Mouse (Mus musculus): Measurements from ENCODE around the gene Mpp6.

Mpp6 gene

GRCm38 (mm10) chr6:50149378-50149777 lies 39.3 kb downstream of the Mpp6 start:
- in situ Hi-C loops (cut with MboI) = no loop called here

DNA sequence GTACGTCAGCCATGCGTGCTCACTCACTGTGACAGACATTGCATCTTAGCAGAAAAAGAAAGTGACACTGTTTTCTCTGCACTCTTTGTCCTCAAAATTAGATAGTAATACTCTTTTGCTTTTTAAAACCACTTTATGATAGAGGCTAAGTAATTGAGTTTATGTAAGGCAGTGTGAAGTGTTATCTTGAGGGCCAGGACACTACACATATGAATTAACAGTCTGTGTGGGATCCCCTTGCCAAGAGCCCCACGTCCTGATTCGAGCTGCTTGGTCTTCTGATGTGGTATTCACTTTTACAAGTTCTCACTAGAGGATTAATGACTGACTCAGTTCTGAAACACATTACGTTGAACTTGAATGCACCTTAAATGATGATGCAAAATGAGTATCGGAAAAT lies 49.8 kb downstream of the Mpp6 start:
- in situ Hi-C loops (cut with MboI) = no loop called here

DNA sequence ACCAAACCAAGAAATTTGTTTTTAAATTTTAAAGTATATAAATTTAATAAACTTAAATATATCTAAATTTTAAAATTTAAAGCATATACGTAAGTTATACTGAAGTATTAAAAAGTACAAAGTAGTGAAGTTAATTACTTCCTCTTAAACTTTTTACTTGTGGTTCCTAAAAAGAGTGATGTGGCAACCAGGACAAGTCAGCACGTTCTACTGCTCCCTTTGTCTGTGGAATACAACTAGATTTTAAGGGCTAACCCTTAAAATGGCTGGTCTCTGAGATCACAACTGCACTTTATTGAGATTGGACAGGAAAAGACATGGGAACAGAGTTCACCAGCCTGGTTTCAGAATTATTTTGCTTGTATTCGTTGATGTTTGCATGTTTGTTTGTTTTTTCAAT lies 53.0 kb downstream of the Mpp6 start:
- in situ Hi-C loops (cut with MboI) = no loop called here

- in situ Hi-C loops (cut with MboI) = no loop called here
Measured at GRCm38 (mm10) chr6:50168821-50169220, 58.8 kb downstream of the Mpp6 start.

DNA sequence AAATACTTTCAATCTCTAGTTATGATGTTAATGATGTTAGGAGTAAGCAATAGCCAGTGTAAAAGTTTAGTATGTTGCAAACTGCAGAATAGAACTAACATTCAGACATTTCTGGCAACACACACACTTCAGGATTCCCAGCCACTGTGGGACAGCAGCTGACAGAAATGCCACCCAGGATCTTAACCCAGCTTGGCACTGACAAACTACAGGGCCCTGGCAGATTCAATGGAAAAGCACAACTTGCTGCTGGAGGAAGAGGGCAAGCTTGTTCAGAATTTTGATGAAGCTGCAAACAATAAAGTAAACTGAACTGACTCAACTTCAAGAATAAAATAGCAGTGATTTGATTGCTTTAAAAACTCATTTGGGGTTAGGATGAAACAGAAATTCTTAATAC lies 59.7 kb downstream of the Mpp6 start:
- in situ Hi-C loops (cut with MboI) = no loop called here

- in situ Hi-C loops (cut with MboI) = no loop called here
Measured at GRCm38 (mm10) chr6:50175736-50176135, 65.7 kb downstream of the Mpp6 start.

DNA sequence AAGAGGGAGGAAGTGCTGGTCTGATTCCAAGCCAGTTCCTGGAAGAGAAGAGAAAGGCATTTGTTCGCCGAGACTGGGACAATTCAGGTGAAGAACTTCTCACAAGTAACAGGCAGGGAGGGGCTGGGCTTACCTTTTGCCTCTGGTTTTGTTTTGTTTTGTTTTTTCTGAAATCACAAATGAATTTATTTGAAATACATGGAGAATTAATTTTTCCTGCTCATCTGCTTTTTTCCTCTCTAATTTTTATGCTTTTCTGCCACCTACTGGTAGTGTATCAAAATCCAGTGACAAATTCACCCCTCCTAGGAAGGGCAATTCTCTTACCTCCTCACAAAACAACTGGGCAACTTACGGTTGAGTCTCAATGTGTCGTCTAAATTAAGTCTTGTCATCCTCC lies 70.1 kb downstream of the Mpp6 start:
- in situ Hi-C loops (cut with MboI) = no loop called here

DNA sequence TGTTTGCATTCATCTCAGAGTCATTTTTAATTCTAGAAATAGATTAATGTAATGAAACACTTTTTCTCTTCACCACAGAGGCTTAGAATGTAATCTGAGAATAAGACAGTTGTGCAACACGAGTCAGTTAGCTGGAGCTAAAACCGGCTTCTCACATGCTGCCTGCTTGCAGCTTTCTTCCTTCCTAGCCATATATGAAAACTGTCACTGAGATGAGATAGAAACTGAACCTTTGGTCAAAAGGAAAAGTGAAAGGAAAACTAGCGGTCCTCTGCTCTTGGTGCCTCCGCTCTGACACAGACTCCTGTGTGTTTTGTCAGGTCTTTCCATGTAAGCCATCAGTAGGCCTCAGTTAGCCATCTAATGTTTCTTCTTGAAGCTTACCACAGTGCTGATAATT lies 77.9 kb downstream of the Mpp6 start:
- in situ Hi-C loops (cut with MboI) = no loop called here

DNA sequence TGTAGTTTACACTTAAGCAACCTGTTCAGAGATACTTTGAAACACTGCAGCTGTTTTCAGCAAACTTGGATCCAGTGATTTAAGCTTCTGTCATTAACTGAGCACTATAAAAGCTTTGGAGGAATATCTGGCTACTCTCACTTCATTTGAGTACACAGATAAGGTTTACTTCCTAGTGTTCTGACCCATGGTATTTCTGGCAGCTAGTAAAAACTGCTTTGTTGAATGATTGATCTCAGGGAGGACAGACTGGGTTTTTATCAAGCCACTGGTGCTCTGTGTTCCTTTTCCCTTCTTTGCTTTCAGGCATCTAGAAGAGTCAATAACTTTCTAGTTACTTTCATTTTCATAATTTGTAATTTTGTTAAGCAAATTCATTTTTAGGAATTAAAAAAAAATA lies 79.3 kb downstream of the Mpp6 start:
- in situ Hi-C loops (cut with MboI) = no loop called here

DNA sequence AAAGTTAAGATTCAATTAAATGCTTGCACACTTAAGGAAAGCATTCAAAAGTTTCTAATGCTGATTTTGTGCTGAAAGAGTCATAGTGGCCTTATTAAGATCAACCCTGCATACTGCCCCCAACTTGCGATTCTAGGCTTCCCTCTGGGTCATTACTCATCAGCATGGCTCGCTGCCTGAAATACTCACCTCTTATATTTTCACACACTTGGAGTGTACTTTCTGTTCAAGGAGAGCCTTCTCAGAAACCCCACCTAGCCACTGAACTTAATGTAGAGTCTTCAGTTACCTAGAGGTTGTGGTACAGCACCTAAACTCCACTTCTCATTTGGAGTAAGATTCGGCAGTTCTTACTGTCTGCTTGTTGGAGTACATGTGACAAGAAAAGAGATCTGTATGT lies 81.6 kb downstream of the Mpp6 start:
- in situ Hi-C loops (cut with MboI) = no loop called here

- in situ Hi-C loops (cut with MboI) = no loop called here
Measured at GRCm38 (mm10) chr6:50192169-50192568, 82.1 kb downstream of the Mpp6 start.

- in situ Hi-C loops (cut with MboI) = no loop called here
Measured at GRCm38 (mm10) chr6:50192822-50193221, 82.8 kb downstream of the Mpp6 start.

- in situ Hi-C loops (cut with MboI) = no loop called here
Measured at GRCm38 (mm10) chr6:50193851-50194250, 83.8 kb downstream of the Mpp6 start.

GRCm38 (mm10) chr6:50204356-50204755 lies 94.3 kb downstream of the Mpp6 start:
- in situ Hi-C loops (cut with MboI) = no loop called here

GRCm38 (mm10) chr6:50205093-50205492 lies 95.1 kb downstream of the Mpp6 start:
- in situ Hi-C loops (cut with MboI) = no loop called here

- in situ Hi-C loops (cut with MboI) = no loop called here
Measured at GRCm38 (mm10) chr6:50214711-50215372, 104.8 kb downstream of the Mpp6 start.

- in situ Hi-C loops (cut with MboI) = no loop called here
Measured at GRCm38 (mm10) chr6:50215373-50215745, 105.3 kb downstream of the Mpp6 start.

DNA sequence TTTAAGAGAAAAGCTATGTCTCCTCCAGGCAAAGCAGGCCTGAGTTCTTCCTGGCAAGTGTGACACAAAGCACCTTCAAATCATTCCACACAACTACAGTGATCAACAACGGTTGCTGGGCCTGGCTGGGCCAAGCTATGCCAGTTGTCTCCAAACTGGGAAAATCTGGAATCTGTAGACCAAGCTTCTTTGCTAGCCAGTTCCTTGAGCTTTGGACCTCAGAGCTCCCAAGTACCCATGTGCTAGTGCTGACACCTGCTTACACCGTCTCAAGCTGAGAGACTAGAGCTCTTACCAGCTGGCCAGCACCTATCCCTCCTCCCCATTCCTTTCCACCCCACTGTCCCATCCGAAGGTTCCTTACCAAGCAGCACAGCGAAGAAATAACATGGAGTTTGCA lies 105.9 kb downstream of the Mpp6 start:
- in situ Hi-C loops (cut with MboI) = no loop called here

- in situ Hi-C loops (cut with MboI) = no loop called here
Measured at GRCm38 (mm10) chr6:50218628-50219027, 108.6 kb downstream of the Mpp6 start.

- in situ Hi-C loops (cut with MboI) = no loop called here
Measured at GRCm38 (mm10) chr6:50219066-50219465, 109.0 kb downstream of the Mpp6 start.

GRCm38 (mm10) chr6:50220863-50221262 lies 110.8 kb downstream of the Mpp6 start:
- in situ Hi-C loops (cut with MboI) = no loop called here

DNA sequence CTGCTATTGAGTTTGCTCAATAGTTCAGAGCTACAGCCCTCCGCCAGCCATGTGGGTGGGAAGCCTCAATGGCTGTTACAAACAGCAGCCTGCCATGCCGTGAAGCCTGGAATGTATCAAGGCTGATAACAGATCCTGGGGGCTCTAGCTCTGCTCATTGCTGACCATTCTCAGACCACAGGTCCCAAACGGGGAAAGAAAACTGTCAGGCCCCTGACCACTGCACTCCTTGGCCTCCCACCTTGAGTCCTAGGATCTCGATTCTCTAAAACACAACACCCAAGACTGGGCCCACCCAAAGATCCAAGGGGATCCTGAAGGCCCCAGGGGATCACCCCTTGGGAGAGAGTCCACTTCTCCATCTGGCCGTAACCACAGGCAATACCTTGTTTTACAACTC lies 112.3 kb downstream of the Mpp6 start:
- in situ Hi-C loops (cut with MboI) = no loop called here

- in situ Hi-C loops (cut with MboI) = no loop called here
Measured at GRCm38 (mm10) chr6:50222986-50223385, 112.9 kb downstream of the Mpp6 start.

GRCm38 (mm10) chr6:50223606-50224005 lies 113.6 kb downstream of the Mpp6 start:
- in situ Hi-C loops (cut with MboI) = no loop called here

DNA sequence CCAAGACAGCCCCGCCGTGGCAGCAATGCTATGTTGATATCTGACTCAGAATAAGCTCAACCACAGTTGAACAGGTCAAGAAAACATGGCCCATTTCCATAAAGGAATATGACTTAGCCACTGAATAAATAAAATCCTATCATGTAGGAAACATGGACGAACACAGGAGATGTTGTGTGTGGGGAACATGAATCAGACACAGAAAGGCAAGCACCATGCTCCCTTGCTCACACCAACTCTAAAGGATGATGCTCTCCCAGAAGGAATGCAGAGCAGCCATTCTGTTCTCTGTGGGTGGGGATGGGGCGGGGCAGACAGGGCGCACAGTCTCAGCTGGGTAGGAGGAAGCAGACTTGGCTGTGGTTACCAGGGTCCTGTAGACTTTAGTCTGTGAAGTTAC lies 115.2 kb downstream of the Mpp6 start:
- in situ Hi-C loops (cut with MboI) = no loop called here
